Mouse (Mus musculus): ENCODE measurements around the gene Armc6. TPM values are rescaled to one million over a fixed set of nuclear protein-coding genes. Genes with fewer than 3 reads are reported as not detected.
A peak's percentile ranks its signal among the peaks of the same experiment; 100 is the strongest.

The Armc6 gene
- polyA plus RNA-seq (2014; fragmentation: Nextera tagmentation; extraction: Ambion mirVana) = 17.6 and 17.8 TPM in 2 replicates

GRCm38 (mm10) chr8:70234080-70234780 lies at the start of gene Armc6, which contains the start of gene Sugp2:
Gene Armc6 (minus strand): TSS chr8:70234466.
Gene Sugp2 (plus strand): TSS chr8:70234226.
- Histone ChIP-seq H3K4me1 (ENCODE audit: control insufficient read depth, insufficient read depth, low read length) (peaks cover 10% of the 10 kb centered on the region), H3K27ac (ENCODE audit: low read depth, low read length) (peak within 1 kb of the TSS; percentile 87), H3K9me3 (replicated peaks; ENCODE audit: control insufficient read depth, low read length) (no peaks in the 10 kb centered on the region), H3K27me3 (ENCODE audit: control insufficient read depth, insufficient read depth, low read length) (no peaks in the 10 kb centered on the region), H3K4me3 (ENCODE audit: low read depth, low read length) (peak within 1 kb of the TSS; percentile 75), H3K4me2 (peak within 1 kb of the TSS; percentile 83), H3K36me3 (ENCODE audit: control insufficient read depth, insufficient read depth, low read length) (peaks cover 10% of the 10 kb centered on the region), H3K9ac (ENCODE audit: low read depth, low read length) (peak within 1 kb of the TSS; percentile 87)
- ATAC-seq (replicated peaks; ENCODE audit: insufficient number of reproducible peaks, low FRiP score, low TSS enrichment) = peak; percentile 95
- 0% methylated on average over 67 of the region's 67 CpGs for WGBS (ENCODE audit: insufficient replicate concordance)

- peak overlapping the region; percentile 76; the same call in 1 of the 2 replicates for H3K27ac ChIP-seq (ENCODE audit: low read depth, low read length)
- H3K9me3 ChIP-seq (replicated peaks; ENCODE audit: control insufficient read depth, low read length) = no peaks in the 10 kb centered on the region
- WGBS (ENCODE audit: insufficient replicate concordance) = 3% methylated on average over 49 of the region's 55 CpGs
- H3K27me3 ChIP-seq (ENCODE audit: control insufficient read depth, insufficient read depth, low read length) = no peaks in the 10 kb centered on the region
- peaks cover 11% of the 10 kb centered on the region for H3K4me1 ChIP-seq (ENCODE audit: control insufficient read depth, insufficient read depth, low read length)
- H3K4me2 ChIP-seq = peak overlapping the region; percentile 96
- ATAC-seq (replicated peaks; ENCODE audit: insufficient number of reproducible peaks, low FRiP score, low TSS enrichment) = peak; percentile 25
- peak overlapping the region; percentile 98 for H3K9ac ChIP-seq (ENCODE audit: low read depth, low read length)
- H3K36me3 ChIP-seq (ENCODE audit: control insufficient read depth, insufficient read depth, low read length) = peaks cover 24% of the 10 kb centered on the region
- H3K4me3 ChIP-seq (ENCODE audit: low read depth, low read length) = peak overlapping the region; percentile 86
These were observed 49.1 kb upstream of the Armc6 start for GRCm38 (mm10) chr8:70283136-70284077.

- Histone ChIP-seq H3K9me3 (replicated peaks; ENCODE audit: control insufficient read depth, low read length) (no peaks in the 10 kb centered on the region), H3K27me3 (ENCODE audit: control insufficient read depth, insufficient read depth, low read length) (no peaks in the 10 kb centered on the region), H3K36me3 (ENCODE audit: control insufficient read depth, insufficient read depth, low read length) (peaks cover 24% of the 10 kb centered on the region), H3K27ac (ENCODE audit: low read depth, low read length) (peak within 1 kb of the TSS; percentile 76), H3K4me3 (ENCODE audit: low read depth, low read length) (peak within 1 kb of the TSS; percentile 86), H3K9ac (ENCODE audit: low read depth, low read length) (peak within 1 kb of the TSS; percentile 98), H3K4me2 (peak within 1 kb of the TSS; percentile 96), H3K4me1 (ENCODE audit: control insufficient read depth, insufficient read depth, low read length) (peaks cover 18% of the 10 kb centered on the region)
- WGBS (ENCODE audit: insufficient replicate concordance) = 1% methylated on average over 34 of the region's 36 CpGs
- peak; percentile 79 for ATAC-seq (replicated peaks; ENCODE audit: insufficient number of reproducible peaks, low FRiP score, low TSS enrichment)
These were observed 48.4 kb upstream of the Armc6 start, which contains the start of gene Homer3 for GRCm38 (mm10) chr8:70282603-70283135. Gene Homer3 (plus strand): TSS chr8:70282827.

DNA sequence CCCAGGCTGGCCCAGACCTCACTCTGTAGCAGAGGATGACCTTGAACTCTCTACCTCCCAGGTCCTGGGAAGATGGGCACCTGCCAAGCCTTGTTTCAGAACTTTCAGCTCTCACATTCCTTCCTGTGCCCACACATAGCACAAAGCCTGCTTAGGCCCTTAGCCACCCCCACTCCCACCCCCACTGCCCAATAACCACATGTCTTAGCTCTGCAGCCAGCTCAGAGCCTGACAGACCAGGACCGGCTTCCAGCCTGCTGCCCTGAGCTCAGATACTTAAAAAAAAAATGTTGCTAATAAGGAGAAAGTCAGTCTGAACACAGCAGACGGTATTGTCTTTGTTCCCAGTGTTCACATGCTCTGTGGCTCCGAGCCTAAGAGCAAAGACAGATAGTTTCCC lies 46.7 kb upstream of the Armc6 start:
- peaks cover 11% of the 10 kb centered on the region for H3K36me3 ChIP-seq (ENCODE audit: control insufficient read depth, insufficient read depth, low read length)
- H3K4me3 ChIP-seq (ENCODE audit: low read depth, low read length) = no peak overlapping the region
- H3K27me3 ChIP-seq (ENCODE audit: control insufficient read depth, insufficient read depth, low read length) = no peaks in the 10 kb centered on the region
- H3K27ac ChIP-seq (ENCODE audit: low read depth, low read length) = peak overlapping the region; percentile 10; the same call in 1 of the 2 replicates
- H3K4me1 ChIP-seq (ENCODE audit: control insufficient read depth, insufficient read depth, low read length) = peaks cover 18% of the 10 kb centered on the region
- no peak for ATAC-seq (replicated peaks; ENCODE audit: insufficient number of reproducible peaks, low FRiP score, low TSS enrichment)
- H3K9ac ChIP-seq (ENCODE audit: low read depth, low read length) = peak overlapping the region; percentile 49; the same call in 1 of the 2 replicates
- no peaks in the 10 kb centered on the region for H3K9me3 ChIP-seq (replicated peaks; ENCODE audit: control insufficient read depth, low read length)
- no peak overlapping the region for H3K4me2 ChIP-seq
- 45% methylated on average over 3 of the region's 3 CpGs for WGBS (ENCODE audit: insufficient replicate concordance)

GRCm38 (mm10) chr8:70279266-70279665 lies 45.0 kb upstream of the Armc6 start:
- no peak overlapping the region for H3K4me2 ChIP-seq
- ATAC-seq (replicated peaks; ENCODE audit: insufficient number of reproducible peaks, low FRiP score, low TSS enrichment) = no peak
- H3K9me3 ChIP-seq (replicated peaks; ENCODE audit: control insufficient read depth, low read length) = no peaks in the 10 kb centered on the region
- no peak overlapping the region for H3K4me3 ChIP-seq (ENCODE audit: low read depth, low read length)
- H3K27ac ChIP-seq (ENCODE audit: low read depth, low read length) = peak overlapping the region; percentile 54
- 48% methylated on average over 8 of the region's 8 CpGs for WGBS (ENCODE audit: insufficient replicate concordance)
- no peaks in the 10 kb centered on the region for H3K27me3 ChIP-seq (ENCODE audit: control insufficient read depth, insufficient read depth, low read length)
- H3K4me1 ChIP-seq (ENCODE audit: control insufficient read depth, insufficient read depth, low read length) = peaks cover 16% of the 10 kb centered on the region
- no peaks in the 10 kb centered on the region for H3K36me3 ChIP-seq (ENCODE audit: control insufficient read depth, insufficient read depth, low read length)
- H3K9ac ChIP-seq (ENCODE audit: low read depth, low read length) = peak overlapping the region; percentile 10; the same call in 1 of the 2 replicates

- Histone ChIP-seq H3K27ac (ENCODE audit: low read depth, low read length) (peak overlapping the region; percentile 22; the same call in 1 of the 2 replicates), H3K9ac (ENCODE audit: low read depth, low read length) (no peak overlapping the region), H3K4me1 (ENCODE audit: control insufficient read depth, insufficient read depth, low read length) (peaks cover 15% of the 10 kb centered on the region), H3K4me3 (ENCODE audit: low read depth, low read length) (no peak overlapping the region), H3K36me3 (ENCODE audit: control insufficient read depth, insufficient read depth, low read length) (no peaks in the 10 kb centered on the region), H3K4me2 (no peak overlapping the region), H3K9me3 (replicated peaks; ENCODE audit: control insufficient read depth, low read length) (no peaks in the 10 kb centered on the region), H3K27me3 (ENCODE audit: control insufficient read depth, insufficient read depth, low read length) (no peaks in the 10 kb centered on the region)
- ATAC-seq (replicated peaks; ENCODE audit: insufficient number of reproducible peaks, low FRiP score, low TSS enrichment) = no peak
- WGBS (ENCODE audit: insufficient replicate concordance) = 61% methylated on average over 15 of the region's 15 CpGs
These were observed 43.9 kb upstream of the Armc6 start for GRCm38 (mm10) chr8:70278175-70278574.

DNA sequence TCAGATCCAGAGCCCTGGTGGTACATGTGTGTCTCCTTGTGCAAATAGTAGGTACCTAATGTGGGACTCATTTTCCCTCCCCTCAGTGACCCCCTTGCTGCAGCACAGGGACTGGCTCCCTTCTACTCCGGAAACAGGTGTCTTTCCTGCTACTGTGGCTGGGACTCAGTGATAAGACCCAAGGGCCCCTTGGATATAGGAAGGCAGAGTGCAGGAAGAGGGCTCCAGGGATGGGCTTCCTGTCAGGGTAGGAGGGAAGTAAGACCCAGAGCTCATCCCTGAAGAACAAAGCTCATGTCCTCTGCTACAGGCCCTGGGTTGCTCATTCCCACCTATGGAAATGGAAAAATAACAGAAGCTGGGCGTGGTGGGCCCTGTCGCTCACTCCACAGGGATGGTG lies 42.2 kb upstream of the Armc6 start:
- Histone ChIP-seq H3K27me3 (ENCODE audit: control insufficient read depth, insufficient read depth, low read length) (no peaks in the 10 kb centered on the region), H3K4me3 (ENCODE audit: low read depth, low read length) (no peak overlapping the region), H3K27ac (ENCODE audit: low read depth, low read length) (peak overlapping the region; percentile 64), H3K9ac (ENCODE audit: low read depth, low read length) (no peak overlapping the region), H3K9me3 (replicated peaks; ENCODE audit: control insufficient read depth, low read length) (no peaks in the 10 kb centered on the region), H3K4me1 (ENCODE audit: control insufficient read depth, insufficient read depth, low read length) (peaks cover 13% of the 10 kb centered on the region), H3K36me3 (ENCODE audit: control insufficient read depth, insufficient read depth, low read length) (no peaks in the 10 kb centered on the region), H3K4me2 (no peak overlapping the region)
- ATAC-seq (replicated peaks; ENCODE audit: insufficient number of reproducible peaks, low FRiP score, low TSS enrichment) = peak; percentile 44; the same call in 1 of the 2 replicates
- 57% methylated on average over 3 of the region's 3 CpGs for WGBS (ENCODE audit: insufficient replicate concordance)

- no peak overlapping the region for H3K27ac ChIP-seq (ENCODE audit: low read depth, low read length)
- H3K4me1 ChIP-seq (ENCODE audit: control insufficient read depth, insufficient read depth, low read length) = peaks cover 7% of the 10 kb centered on the region; the same call in 1 of the 2 replicates
- no peaks in the 10 kb centered on the region for H3K9me3 ChIP-seq (replicated peaks; ENCODE audit: control insufficient read depth, low read length)
- H3K9ac ChIP-seq (ENCODE audit: low read depth, low read length) = no peak overlapping the region
- no peak overlapping the region for H3K4me2 ChIP-seq
- H3K4me3 ChIP-seq (ENCODE audit: low read depth, low read length) = no peak overlapping the region
- no peaks in the 10 kb centered on the region for H3K27me3 ChIP-seq (ENCODE audit: control insufficient read depth, insufficient read depth, low read length)
- no peaks in the 10 kb centered on the region for H3K36me3 ChIP-seq (ENCODE audit: control insufficient read depth, insufficient read depth, low read length)
- ATAC-seq (replicated peaks; ENCODE audit: insufficient number of reproducible peaks, low FRiP score, low TSS enrichment) = no peak
These were observed 40.1 kb upstream of the Armc6 start for GRCm38 (mm10) chr8:70274350-70274749.

All from heart, embryonic 11.5 days (tissue).